Mouse (Mus musculus): ENCODE measurements around the gene Prrc2a. TPM values are rescaled to one million over a fixed set of nuclear protein-coding genes. Genes with fewer than 3 reads are reported as not detected.

Prrc2a gene
- polyA plus RNA-seq, 1 experiment from 2014 or later = 10.0 TPM

Other genes starting within 250 kb of the Prrc2a start
- 1.8 TPM for gene Neu1, start 233.6 kb downstream of the Prrc2a start, polyA plus RNA-seq (2014; fragmentation: Illumina TruSeq; extraction: RNeasy Lipid Tissue Mini Kit (QIAGEN cat#74804))
- gene Hspa1b, start 205.7 kb downstream of the Prrc2a start, polyA plus RNA-seq (2014; fragmentation: Illumina TruSeq; extraction: RNeasy Lipid Tissue Mini Kit (QIAGEN cat#74804)) = 16.9 TPM
- gene Gm20481, start 195.0 kb downstream of the Prrc2a start, polyA plus RNA-seq (2014; fragmentation: Illumina TruSeq; extraction: RNeasy Lipid Tissue Mini Kit (QIAGEN cat#74804)) = not detected
- gene Hspa1a, start 192.7 kb downstream of the Prrc2a start, polyA plus RNA-seq (2014; fragmentation: Illumina TruSeq; extraction: RNeasy Lipid Tissue Mini Kit (QIAGEN cat#74804)) = 8.2 TPM
- gene Hspa1l, start 192.2 kb downstream of the Prrc2a start, polyA plus RNA-seq (2014; fragmentation: Illumina TruSeq; extraction: RNeasy Lipid Tissue Mini Kit (QIAGEN cat#74804)) = not detected
- 19.2 TPM for gene Lsm2, start 183.0 kb downstream of the Prrc2a start, polyA plus RNA-seq (2014; fragmentation: Illumina TruSeq; extraction: RNeasy Lipid Tissue Mini Kit (QIAGEN cat#74804))
- gene Vars, start 163.9 kb downstream of the Prrc2a start, polyA plus RNA-seq (2014; fragmentation: Illumina TruSeq; extraction: RNeasy Lipid Tissue Mini Kit (QIAGEN cat#74804)) = 6.0 TPM
- not detected for gene Vwa7, start 148.3 kb downstream of the Prrc2a start, polyA plus RNA-seq (2014; fragmentation: Illumina TruSeq; extraction: RNeasy Lipid Tissue Mini Kit (QIAGEN cat#74804))
- not detected for gene Sapcd1, start 136.9 kb downstream of the Prrc2a start, polyA plus RNA-seq (2014; fragmentation: Illumina TruSeq; extraction: RNeasy Lipid Tissue Mini Kit (QIAGEN cat#74804))
- gene Msh5, start 118.2 kb downstream of the Prrc2a start, polyA plus RNA-seq (2014; fragmentation: Illumina TruSeq; extraction: RNeasy Lipid Tissue Mini Kit (QIAGEN cat#74804)) = 0.68 TPM
- 25.1 TPM for gene Clic1, start 114.9 kb downstream of the Prrc2a start, polyA plus RNA-seq (2014; fragmentation: Illumina TruSeq; extraction: RNeasy Lipid Tissue Mini Kit (QIAGEN cat#74804))
- gene Ddah2, start 105.9 kb downstream of the Prrc2a start, polyA plus RNA-seq (2014; fragmentation: Illumina TruSeq; extraction: RNeasy Lipid Tissue Mini Kit (QIAGEN cat#74804)) = 2.7 TPM
- not detected for gene Ly6g6c, start 99.5 kb downstream of the Prrc2a start, polyA plus RNA-seq (2014; fragmentation: Illumina TruSeq; extraction: RNeasy Lipid Tissue Mini Kit (QIAGEN cat#74804))
- gene Mpig6b, start 98.7 kb downstream of the Prrc2a start, polyA plus RNA-seq (2014; fragmentation: Illumina TruSeq; extraction: RNeasy Lipid Tissue Mini Kit (QIAGEN cat#74804)) = 0.20 TPM
- not detected for gene Ly6g6e, start 88.0 kb downstream of the Prrc2a start, polyA plus RNA-seq (2014; fragmentation: Illumina TruSeq; extraction: RNeasy Lipid Tissue Mini Kit (QIAGEN cat#74804))
- gene Ly6g6d, start 86.8 kb downstream of the Prrc2a start, polyA plus RNA-seq (2014; fragmentation: Illumina TruSeq; extraction: RNeasy Lipid Tissue Mini Kit (QIAGEN cat#74804)) = not detected
- not detected for gene Ly6g6f, start 79.3 kb downstream of the Prrc2a start, polyA plus RNA-seq (2014; fragmentation: Illumina TruSeq; extraction: RNeasy Lipid Tissue Mini Kit (QIAGEN cat#74804))
- 3.5 TPM for gene Abhd16a, start 75.6 kb downstream of the Prrc2a start, polyA plus RNA-seq (2014; fragmentation: Illumina TruSeq; extraction: RNeasy Lipid Tissue Mini Kit (QIAGEN cat#74804))
- not detected for gene Ly6g5c, start 56.6 kb downstream of the Prrc2a start, polyA plus RNA-seq (2014; fragmentation: Illumina TruSeq; extraction: RNeasy Lipid Tissue Mini Kit (QIAGEN cat#74804))
- not detected for gene Ly6g5b, start 49.5 kb downstream of the Prrc2a start, polyA plus RNA-seq (2014; fragmentation: Illumina TruSeq; extraction: RNeasy Lipid Tissue Mini Kit (QIAGEN cat#74804))
- 0.91 TPM for gene Gpank1, start 43.4 kb downstream of the Prrc2a start, polyA plus RNA-seq (2014; fragmentation: Illumina TruSeq; extraction: RNeasy Lipid Tissue Mini Kit (QIAGEN cat#74804))
- 117 TPM for gene Csnk2b, start 42.8 kb downstream of the Prrc2a start, polyA plus RNA-seq (2014; fragmentation: Illumina TruSeq; extraction: RNeasy Lipid Tissue Mini Kit (QIAGEN cat#74804))
- 0.83 TPM for gene D17H6S53E, start 38.5 kb downstream of the Prrc2a start, polyA plus RNA-seq (2014; fragmentation: Illumina TruSeq; extraction: RNeasy Lipid Tissue Mini Kit (QIAGEN cat#74804))
- not detected for gene Apom, start 32.8 kb downstream of the Prrc2a start, polyA plus RNA-seq (2014; fragmentation: Illumina TruSeq; extraction: RNeasy Lipid Tissue Mini Kit (QIAGEN cat#74804))
- 9.7 TPM for gene Bag6, start 29.7 kb downstream of the Prrc2a start, polyA plus RNA-seq (2014; fragmentation: Illumina TruSeq; extraction: RNeasy Lipid Tissue Mini Kit (QIAGEN cat#74804))
- gene Aif1, start 11.2 kb upstream of the Prrc2a start, polyA plus RNA-seq (2014; fragmentation: Illumina TruSeq; extraction: RNeasy Lipid Tissue Mini Kit (QIAGEN cat#74804)) = 5.8 TPM
- not detected for gene Lst1, start 23.5 kb upstream of the Prrc2a start, polyA plus RNA-seq (2014; fragmentation: Illumina TruSeq; extraction: RNeasy Lipid Tissue Mini Kit (QIAGEN cat#74804))
- gene Ltb, start 29.5 kb upstream of the Prrc2a start, polyA plus RNA-seq (2014; fragmentation: Illumina TruSeq; extraction: RNeasy Lipid Tissue Mini Kit (QIAGEN cat#74804)) = not detected
- gene Tnf, start 37.1 kb upstream of the Prrc2a start, polyA plus RNA-seq (2014; fragmentation: Illumina TruSeq; extraction: RNeasy Lipid Tissue Mini Kit (QIAGEN cat#74804)) = not detected
- not detected for gene Lta, start 40.5 kb upstream of the Prrc2a start, polyA plus RNA-seq (2014; fragmentation: Illumina TruSeq; extraction: RNeasy Lipid Tissue Mini Kit (QIAGEN cat#74804))
- gene Gm16181, start 55.9 kb upstream of the Prrc2a start, polyA plus RNA-seq (2014; fragmentation: Illumina TruSeq; extraction: RNeasy Lipid Tissue Mini Kit (QIAGEN cat#74804)) = not detected
- gene Atp6v1g2, start 68.8 kb upstream of the Prrc2a start, polyA plus RNA-seq (2014; fragmentation: Illumina TruSeq; extraction: RNeasy Lipid Tissue Mini Kit (QIAGEN cat#74804)) = 5.4 TPM
- gene Nfkbil1, start 70.9 kb upstream of the Prrc2a start, polyA plus RNA-seq (2014; fragmentation: Illumina TruSeq; extraction: RNeasy Lipid Tissue Mini Kit (QIAGEN cat#74804)) = not detected
- gene Ddx39b, start 76.8 kb upstream of the Prrc2a start, polyA plus RNA-seq (2014; fragmentation: Illumina TruSeq; extraction: RNeasy Lipid Tissue Mini Kit (QIAGEN cat#74804)) = 7.3 TPM
- gene H2-D1, start 97.8 kb upstream of the Prrc2a start, polyA plus RNA-seq (2014; fragmentation: Illumina TruSeq; extraction: RNeasy Lipid Tissue Mini Kit (QIAGEN cat#74804)) = 26.9 TPM
- not detected for gene H2-Q1, start 155.5 kb upstream of the Prrc2a start, polyA plus RNA-seq (2014; fragmentation: Illumina TruSeq; extraction: RNeasy Lipid Tissue Mini Kit (QIAGEN cat#74804))
- 2.1 TPM for gene H2-Q2, start 177.3 kb upstream of the Prrc2a start, polyA plus RNA-seq (2014; fragmentation: Illumina TruSeq; extraction: RNeasy Lipid Tissue Mini Kit (QIAGEN cat#74804))
- gene H2-Q4, start 214.7 kb upstream of the Prrc2a start, polyA plus RNA-seq (2014; fragmentation: Illumina TruSeq; extraction: RNeasy Lipid Tissue Mini Kit (QIAGEN cat#74804)) = 21.8 TPM

Measured in ovary, adult 10 weeks (tissue).